Mouse (Mus musculus) cerebellum, adult (tissue): ENCODE results near the gene Trdmt1.

ENCODE experiments used
- ATAC-seq: cut with Nextera tagmentation; 2 replicates; pipeline ENCODE4 v1.9.2; 2017; ENCODE audit warnings: mild to moderate bottlenecking, moderate library complexity, mixed read lengths; ENCODE audit not compliant: insufficient number of reproducible peaks, low FRiP score, low TSS enrichment

The Trdmt1 gene

DNA sequence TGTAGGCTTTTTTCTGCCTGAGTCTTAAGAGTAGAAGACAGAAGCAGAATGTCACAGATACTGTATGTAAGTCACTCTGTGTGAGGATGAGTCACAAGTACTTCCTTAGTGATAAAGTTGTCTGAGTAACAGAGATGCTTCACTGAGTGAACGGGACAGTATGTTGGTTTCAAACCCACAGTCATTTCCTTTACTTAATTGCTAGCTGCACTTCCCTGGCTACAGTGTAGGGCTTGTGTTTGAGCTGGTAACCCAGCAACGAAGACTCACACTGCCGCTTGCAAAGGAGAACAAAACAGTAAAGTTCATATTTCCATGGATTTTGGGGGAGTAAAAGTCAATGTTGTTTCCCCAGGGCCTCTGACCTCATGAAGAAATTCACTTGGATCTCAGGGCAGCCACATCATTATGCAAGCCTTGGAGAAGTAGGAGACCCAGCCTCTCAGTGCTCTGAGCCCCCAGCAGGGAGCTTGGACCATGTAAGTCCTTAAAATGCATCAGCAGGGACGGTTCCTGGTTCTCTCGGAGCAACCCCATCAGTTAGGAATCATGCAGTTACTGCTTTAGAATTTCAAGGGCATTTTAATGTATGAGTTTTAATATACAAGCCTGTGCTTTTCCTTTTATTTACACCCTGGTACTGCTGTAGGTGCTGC is 14.3 kb upstream of the Trdmt1 start:
- no peak for ATAC-seq

DNA sequence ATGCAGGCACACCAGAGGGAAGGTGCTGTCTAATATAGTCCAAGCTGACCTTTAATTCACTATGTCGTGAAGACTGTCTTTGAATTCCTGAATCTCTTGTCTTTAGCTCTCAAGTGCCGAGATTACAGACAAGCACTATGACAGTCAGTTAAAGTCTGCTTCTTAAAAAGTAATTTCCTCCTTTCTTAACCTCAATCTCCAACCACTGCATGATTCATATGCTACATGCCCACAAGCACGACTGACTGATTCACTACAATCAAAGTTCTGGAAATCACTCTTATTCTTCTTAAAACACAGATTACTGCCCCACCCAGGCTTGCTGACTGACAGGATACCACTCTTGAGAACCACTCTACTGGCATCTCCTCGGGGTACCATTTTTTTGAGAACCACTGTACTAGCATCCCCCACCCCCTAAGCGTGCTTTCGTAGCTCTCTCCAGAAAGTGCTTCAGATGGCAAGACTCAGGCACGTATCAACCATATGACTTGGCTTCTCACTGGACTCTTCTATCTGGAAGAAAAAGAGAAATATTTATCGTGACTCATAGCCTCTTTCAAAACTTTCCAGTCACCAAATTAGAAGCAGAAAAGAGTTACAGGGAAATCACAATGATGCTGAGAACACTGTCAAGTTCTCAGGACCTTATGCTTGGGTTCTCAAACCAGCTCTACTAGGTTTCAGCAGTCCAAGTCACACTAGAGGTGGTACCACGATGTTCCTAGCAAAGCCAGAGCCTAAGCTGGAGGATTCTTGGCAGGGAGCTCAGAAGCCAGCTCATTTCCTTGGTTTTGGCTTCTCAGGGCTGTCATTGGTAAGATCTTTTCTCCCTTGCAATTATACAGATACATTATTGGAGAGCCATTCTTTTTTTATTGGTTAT is 12.9 kb upstream of the Trdmt1 start:
- ATAC-seq = no peak

- ATAC-seq = no peak
These were observed 11.8 kb upstream of the Trdmt1 start for GRCm38 (mm10) chr2:13556239-13556638.

- ATAC-seq = no peak
These were observed 9.5 kb upstream of the Trdmt1 start for GRCm38 (mm10) chr2:13553966-13554365.

DNA sequence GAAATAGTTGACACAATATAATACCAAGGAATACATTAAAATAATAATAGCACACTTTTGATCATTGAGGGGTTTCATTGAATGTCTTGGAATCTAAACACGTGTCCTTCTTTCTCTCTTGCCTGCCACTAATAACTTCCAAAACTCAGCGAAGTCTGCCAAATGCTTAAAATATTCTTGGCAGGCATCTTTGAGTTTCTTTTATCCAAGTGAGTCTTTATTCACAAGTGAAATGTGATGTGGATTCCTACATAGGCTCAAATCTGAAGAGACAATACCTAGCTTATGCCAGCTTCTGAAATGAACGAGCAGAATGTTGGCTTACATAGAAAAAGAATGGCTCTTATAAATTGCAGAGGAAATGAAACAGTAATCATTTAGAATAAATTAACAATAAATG is 4.3 kb upstream of the Trdmt1 start:
- no peak for ATAC-seq

DNA sequence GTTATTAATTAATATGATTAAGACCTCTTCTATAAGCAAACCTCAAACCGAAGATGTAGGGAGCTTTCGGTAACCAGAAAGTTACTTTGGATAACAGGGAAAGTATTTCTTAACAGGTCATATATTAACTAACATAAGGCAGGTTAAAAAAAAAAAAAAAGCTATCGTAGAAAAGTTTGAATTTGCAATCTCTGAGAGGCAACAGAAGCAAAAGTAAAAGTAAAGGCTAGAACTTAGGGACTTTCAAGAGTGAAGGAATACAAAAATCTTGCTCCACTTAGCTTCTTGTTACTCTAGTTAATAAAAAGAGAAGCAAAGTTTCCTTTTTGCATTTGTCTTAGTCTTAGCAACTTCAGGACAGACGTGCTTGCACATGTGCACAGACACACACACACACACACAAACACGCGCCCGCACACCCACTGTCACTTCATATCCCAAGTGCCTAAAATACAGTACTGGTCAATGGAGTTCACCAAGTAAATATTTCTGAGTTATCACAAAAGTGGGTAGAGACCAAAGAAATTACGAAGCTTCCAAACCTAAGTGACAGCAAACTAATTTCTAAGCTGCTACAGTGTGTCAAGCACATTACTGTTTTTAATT is 846 bp downstream of the Trdmt1 start:
- ATAC-seq = no peak

DNA sequence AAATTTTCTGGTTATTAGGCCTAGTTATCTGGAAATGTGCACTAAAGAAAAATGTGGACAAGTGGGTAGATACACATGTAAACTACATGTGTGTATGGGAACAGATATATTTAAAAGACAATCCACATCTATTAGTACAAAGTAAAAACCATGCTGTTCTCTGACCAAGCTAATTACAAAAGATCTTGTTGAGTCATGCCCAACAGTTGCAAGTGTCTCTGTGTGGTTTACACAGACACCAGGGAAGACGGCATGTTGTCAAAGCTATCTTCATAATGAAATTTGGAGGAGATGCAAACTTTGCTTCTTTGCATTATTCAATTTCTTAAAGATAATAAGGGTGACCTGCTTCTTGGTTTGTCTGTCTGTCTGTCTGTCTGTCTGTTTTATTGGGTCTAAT is 4.6 kb downstream of the Trdmt1 start:
- no peak for ATAC-seq

DNA sequence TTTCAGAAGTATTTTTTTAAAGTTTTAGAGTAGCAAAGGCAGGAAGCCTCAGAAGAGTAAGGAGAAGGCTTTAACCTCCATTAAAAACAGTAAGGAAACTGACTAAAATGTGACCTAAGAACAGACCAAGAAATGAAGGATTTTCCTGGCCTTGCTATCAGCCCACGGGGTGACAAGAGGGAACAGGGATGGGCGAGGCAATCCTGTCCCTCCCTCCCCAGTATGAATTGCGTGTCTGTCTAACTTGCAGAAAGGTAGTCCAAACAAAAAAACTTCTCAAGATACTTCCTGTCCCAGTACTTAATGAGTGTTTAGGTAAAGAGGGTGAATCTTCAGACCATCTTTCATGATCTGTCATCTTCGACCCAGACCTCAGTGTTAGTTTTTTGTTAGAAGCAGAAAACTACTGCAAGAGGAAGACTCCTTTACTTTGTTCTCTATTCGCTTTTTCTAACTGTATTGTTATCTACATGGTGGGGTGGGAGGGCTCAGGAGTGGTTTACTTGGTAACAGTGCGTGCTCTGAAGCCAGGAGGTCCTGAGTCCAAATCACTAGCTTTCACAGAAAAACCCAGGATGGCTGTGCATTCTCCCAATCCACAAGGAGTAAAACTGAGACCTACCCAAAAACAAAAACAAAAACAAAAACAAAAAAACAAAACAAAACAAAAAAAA is 5.6 kb downstream of the Trdmt1 start:
- no peak for ATAC-seq

DNA sequence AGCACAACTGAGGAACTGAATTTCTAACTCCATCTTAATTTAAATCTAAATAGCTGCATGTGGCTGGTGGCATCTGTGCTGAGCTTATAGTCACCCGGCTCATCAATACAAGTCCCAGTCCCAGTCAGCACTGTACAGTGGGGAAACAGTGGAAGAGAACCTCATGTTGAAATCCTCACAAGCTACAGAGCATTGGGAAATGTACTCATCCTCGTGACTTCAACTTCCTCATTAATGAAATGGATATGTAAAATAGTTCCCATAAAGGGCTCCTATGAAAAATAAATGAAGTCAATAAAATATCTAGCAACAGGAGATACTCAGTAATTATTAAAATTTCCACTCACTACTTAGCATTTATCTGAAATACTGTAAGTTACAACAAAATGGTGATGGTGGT is 6.2 kb downstream of the Trdmt1 start:
- no peak for ATAC-seq

DNA sequence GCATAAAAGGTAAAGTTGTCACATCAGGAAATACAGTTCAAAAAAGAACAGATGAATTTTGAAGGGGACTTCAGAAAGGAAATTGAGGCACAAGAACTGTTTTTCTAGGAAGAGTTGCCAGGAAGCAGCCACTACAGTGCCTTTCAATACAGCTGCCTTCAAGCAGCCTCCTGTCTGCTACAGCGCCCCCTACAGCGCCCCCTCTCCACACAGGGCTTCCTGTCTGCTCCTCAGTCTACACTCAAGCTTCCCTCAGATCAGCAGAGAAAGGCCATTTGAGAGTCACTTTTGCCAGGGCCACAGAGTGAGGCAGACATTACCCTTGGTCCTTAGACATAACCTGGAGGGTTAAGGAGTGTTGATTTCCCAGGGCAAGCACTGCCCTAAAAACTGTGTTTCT is 6.7 kb downstream of the Trdmt1 start:
- no peak for ATAC-seq

DNA sequence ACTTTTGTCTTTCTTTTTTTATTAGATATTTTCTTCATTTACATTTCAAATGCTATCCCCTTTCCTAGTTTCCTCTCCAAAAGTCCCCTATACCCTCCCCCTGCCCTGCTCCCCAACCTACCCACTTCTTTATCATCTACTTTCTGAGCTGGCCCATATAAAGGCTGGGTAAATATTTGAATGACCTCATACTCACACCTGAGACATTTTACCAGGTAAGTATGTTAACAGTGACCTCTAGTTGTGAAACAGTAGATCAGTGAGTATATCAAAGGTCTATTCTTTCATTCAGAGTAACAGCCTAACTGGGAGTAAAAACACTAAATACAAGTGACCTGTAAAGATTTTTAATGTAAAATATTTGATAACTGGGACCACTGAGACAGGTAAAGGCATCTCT is 7.7 kb downstream of the Trdmt1 start:
- no peak for ATAC-seq

DNA sequence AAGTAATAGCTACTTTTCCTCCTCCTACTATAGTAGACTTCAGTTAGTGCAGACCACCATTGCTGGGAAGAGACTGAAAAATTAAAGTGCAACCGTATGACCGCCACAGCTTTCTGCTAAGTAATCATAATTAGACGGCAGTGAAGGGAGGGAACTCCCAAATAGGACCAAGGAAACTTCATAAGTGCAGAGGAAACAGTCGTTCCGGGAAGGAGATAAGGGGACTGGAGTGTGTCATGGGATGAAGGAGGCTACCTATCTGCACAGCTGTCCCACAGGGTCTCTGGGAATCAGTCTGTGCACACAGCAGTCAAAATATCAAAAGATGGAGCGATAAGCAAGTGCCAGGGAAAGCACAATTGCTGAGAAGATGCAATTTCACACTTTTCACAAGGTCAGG is 13.8 kb downstream of the Trdmt1 start:
- no peak for ATAC-seq

- no peak for ATAC-seq
These were observed 15.1 kb downstream of the Trdmt1 start for GRCm38 (mm10) chr2:13529253-13529933.

GRCm38 (mm10) chr2:13527531-13527930 is 16.9 kb downstream of the Trdmt1 start:
- peak; percentile 29; the same call in 1 of the 2 replicates for ATAC-seq

GRCm38 (mm10) chr2:13527125-13527524 is 17.3 kb downstream of the Trdmt1 start:
- 0 out of 2 replicates have a peak, but pooled peaks have one; percentile 17 for ATAC-seq

GRCm38 (mm10) chr2:13526205-13526604 is 18.3 kb downstream of the Trdmt1 start:
- ATAC-seq = no peak

- no peak for ATAC-seq
These were observed 20.7 kb downstream of the Trdmt1 start for GRCm38 (mm10) chr2:13523540-13524456.

DNA sequence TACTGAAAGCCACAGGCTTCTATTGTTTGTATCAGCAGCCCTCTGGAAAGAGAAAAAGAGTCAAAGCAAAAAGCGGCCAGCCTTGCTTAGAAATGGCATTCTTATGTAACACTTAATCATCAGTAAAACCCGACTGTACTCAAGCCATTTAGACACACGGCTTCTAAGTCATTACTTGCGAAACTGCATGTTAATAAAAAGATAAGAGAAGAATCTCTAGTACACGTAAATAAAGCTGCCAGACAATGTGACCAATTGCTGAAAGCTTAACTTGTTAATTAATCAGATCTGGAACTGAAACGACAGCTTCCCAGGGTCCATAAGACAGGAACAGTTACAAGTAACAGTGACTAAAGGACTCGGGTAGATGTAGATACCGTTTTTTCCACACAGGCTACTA is 22.4 kb downstream of the Trdmt1 start:
- no peak for ATAC-seq

DNA sequence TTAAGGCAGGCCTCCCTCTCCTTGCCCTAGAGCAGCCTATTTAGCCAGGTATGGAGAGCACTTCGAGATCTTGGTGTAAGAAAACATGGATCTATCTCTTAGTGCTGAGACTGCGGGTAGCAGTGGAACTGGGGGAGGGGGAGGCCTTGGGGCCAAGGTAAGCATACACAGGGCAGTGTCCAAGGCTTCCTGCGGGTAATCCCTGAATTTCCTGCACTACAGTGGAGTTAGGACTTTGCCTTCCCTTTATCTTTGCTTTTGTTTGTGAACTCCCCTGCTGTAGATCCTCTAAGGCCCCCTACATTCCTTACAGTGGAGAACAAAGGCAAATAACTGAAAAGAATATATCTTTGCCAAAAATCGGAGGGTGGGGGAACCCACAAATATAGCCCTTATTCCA is 29.5 kb downstream of the Trdmt1 start:
- no peak for ATAC-seq
